Mouse (Mus musculus) layer of hippocampus, postnatal 36 days (tissue): ENCODE data around the gene Ttc30b. TPM values are rescaled to one million over a fixed set of nuclear protein-coding genes. Genes with fewer than 3 reads are reported as not detected.
A peak's percentile ranks its signal among the peaks of the same experiment; 100 is the strongest.
"Not testable (repeated sequence)": the region's sequence is repeated elsewhere in the genome, so short reads cannot be mapped to it uniquely, and the experiment has no call there.

Experiments used
- DNase-seq, 2 experiments: peaks; one replicate each; pipeline ENCODE4 v3.0.0; 2022
- total RNA-seq, 2 experiments: library from RNA; stranded (reverse); gene quantifications; 2 replicates each; pipeline ENCODE4 v1.2.3; 2021

The Ttc30b gene
- total RNA-seq = 10 to 100 TPM; 11.6 to 13.5 TPM

DNA sequence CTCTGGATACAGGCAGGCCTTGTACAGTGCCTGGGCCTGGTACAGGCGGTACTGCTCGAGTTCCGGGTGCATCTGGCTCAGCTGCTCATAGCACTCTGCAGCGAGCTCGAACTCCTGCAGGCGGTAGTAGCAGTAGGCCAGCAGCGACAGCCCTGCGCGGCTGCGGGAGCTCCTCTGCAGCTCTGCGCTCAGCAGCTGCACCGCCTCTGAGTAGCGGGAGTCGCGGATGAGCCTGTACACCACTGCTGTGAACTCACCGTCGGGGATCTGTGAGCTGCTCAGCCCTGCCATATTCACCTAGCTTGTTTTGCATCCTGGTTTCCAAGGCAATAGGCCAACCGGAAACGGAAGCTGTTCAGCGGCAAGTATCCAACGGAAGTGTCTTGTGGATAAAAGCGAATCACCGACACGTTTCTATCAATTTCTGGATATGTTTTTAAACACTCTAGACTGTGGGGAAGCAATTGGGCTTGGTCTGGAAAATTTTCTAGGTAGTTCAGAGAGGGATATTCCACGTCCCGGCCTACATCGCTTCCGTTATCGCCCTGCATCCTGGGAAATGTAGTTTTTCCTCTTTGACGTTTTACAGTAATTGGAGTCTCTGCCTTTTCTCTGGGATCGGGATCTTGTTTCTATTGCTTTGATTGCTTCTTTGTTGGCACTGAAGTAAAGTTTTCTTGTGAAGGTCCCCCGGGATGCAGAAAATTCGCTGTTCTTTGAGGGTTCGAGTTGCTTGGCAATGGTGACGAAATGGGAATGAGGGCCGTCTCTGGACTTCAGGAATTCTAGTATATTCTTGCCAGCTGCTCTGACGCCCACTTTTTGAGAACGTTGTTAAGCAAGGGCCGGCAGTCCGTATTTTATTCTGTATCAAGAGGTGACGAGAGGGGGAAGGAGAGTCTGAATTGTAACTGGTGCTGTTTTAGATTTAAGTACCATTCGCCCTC lies at the start of gene Ttc30b:
Gene Ttc30b, minus strand, starts transcription at position 469 of the 947 bp plus-strand sequence.
- DNase-seq = peak; percentile 78 to 79

- DNase-seq = no peak
Measured at GRCm38 (mm10) chr2:75987739-75988138, 49.4 kb upstream of the Ttc30b start.

DNA sequence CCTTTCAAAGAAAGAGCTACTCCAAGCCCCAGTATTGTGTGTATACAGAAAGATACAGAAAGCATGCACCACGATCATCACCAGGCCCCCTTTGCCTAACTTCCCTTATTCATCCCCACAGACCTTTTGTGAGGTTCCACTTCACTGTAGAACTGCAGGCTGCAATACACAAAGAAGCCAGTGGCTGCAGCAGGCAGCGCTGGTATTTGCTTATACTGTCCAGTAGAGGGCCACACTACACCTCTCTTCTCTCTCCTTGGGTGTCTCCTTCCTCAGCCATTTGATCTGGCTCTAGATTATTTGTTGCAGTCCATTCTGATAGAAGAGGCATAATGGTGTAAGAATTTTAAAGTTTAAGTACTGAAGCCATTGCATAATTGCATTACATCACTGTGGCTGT lies 46.7 kb upstream of the Ttc30b start:
- peak; percentile 55 to 59 for DNase-seq

DNA sequence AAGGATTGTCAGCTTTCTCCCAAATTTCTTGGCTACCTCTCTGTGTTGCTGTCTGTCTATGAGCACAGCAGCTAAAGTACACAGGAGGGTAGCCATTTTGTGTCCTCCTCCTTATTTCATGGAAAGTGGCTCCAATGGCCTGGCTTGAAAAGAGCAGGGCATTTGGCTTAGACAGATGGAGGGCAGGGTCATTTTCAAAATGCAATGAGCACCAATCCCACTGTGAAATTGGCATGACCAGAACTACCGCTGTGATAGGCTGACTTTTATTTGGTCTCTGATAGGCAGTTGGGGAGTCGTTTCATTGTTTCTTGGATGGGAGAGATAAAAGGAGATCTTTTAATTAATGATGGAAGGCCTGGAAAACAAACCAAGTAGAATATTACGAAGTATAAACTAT lies 45.5 kb upstream of the Ttc30b start:
- DNase-seq = no peak

DNA sequence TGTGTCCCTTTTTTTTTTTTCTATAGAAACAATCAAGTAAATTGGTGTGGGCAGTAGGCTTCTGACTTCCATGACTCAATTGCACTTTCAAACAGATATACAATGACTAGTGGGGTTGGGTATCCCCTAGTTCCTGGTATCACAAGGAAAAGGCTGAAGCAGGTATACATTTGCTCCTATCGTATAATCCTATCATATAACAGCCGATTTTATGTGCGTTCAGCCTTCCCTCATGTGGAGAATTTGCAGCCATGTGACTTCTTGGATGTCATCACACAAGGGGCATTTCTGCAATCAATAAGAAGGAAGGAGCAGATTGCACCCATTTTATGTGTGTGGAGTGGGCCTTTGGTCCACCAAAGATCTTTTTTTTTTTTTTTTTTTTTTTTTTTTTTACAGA lies 44.7 kb upstream of the Ttc30b start:
- no peak for DNase-seq

GRCm38 (mm10) chr2:75982626-75983025 lies 44.2 kb upstream of the Ttc30b start:
- DNase-seq = no peak

DNA sequence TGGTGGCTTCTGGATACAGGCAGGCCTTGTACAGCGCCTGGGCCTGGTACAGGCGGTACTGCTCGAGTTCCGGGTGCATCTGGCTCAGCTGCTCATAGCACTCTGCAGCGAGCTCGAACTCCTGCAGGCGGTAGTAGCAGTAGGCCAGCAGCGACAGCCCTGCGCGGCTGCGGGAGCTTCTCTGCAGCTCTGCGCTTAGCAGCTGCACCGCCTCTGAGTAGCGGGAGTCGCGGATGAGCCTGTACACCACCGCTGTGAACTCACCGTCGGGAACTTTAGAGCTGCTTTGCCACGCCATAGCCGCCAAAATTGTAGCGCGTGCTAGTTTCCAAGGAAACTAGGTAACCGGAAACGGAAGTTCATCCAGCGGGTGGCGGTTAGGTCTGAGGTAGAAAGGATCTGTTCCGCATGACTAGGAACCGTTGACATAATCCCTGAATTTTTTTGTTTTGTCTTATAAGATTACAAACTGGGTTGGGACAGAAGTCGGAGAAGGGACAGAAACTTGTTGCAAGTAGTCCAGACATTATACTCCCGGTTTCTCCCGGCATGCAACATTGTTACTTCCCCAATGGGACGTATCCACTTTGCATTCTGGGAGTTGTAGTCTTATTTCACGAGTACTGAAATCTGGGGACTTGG lies 43.2 kb upstream of the Ttc30b start, which contains the start of gene Ttc30a1:
Gene Ttc30a1, minus strand, starts transcription at position 528 of the 642 bp plus-strand sequence.
- peak; percentile 77 to 78 for DNase-seq

GRCm38 (mm10) chr2:75980933-75981439 lies 42.6 kb upstream of the Ttc30b start:
- not testable (repeated sequence) for DNase-seq

DNA sequence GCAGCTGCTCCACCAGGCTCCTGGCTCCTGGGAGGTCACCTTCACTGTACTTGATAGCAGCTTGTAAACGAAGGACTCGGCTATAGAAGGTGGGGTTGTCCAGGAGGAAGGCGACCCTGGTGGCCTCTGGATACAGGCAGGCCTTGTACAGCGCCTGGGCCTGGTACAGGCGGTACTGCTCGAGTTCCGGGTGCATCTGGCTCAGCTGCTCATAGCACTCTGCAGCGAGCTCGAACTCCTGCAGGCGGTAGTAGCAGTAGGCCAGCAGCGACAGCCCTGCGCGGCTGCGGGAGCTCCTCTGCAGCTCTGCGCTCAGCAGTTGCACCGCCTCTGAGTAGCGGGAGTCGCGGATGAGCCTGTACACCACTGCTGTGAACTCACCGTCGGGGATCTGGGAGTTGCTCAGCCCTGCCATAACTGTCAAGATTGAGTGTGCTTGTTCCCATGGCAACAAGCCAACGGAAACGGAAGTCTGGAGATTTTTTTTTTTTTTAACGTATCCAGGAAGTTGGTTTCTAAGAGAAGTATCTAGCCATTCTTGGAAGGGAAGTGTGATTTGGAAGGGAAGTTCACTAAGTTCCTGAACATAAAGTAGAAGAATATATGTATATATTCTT lies 39.5 kb upstream of the Ttc30b start, which contains the start of gene Ttc30a2:
Gene Ttc30a2, minus strand, starts transcription at position 419 of the 617 bp plus-strand sequence.
- not testable (repeated sequence) for DNase-seq

DNA sequence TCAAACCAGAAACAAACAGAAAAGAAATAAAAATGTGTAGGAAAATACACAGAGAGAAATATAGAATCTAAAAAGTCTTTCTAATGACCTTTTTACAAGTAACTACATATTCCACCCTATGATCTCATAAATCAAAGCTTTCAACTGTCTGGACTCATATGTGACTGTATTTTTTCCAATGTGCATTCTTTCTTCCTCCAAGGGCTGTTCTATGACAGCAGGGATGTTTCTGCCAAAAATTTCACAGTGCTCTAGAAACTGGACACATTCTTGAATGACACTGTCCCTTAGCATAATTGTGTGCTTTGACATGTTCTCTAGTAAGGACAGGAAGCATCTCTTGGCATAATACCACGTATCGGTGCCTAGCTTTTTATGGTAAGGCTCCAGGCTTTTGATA lies 37.7 kb upstream of the Ttc30b start:
- DNase-seq = not testable (repeated sequence)

DNA sequence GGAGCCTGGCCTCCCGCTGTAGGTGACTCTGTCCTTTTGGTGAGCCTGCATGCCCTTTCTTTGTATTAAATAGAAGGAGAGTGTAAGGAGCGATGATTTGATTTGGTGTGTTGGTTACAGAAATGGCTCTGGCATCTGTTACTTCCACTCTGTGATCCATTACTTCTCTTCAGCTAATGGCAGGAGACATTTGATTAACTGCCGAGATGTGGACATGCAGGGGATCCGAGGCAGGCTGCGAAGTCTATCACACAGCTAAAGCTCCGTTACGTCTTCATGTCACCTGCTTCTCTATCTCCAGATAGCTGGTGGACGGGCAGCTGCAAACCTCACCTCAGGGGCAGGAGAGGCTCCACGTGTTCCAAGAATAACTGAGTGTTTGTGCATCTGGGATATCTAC lies 35.7 kb upstream of the Ttc30b start:
- no peak for DNase-seq

DNA sequence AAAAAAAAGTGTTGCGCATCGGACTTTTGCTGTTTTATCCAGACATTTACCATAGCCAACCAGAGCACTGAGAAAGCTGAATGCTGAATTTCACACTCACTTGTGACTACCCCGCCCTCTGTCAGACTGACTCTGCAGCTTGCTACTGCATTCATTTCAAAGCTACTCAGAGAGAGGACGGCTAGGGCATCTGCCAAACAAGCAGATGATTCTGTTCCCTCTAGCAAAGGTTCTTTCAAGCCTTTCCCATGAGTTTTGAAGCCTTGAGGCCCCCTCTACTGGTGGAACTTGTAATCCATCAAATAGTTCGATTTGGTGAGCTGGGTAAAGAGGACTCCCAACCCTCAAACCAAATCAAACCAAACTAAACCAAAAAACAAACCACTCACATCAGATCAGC lies 26.6 kb upstream of the Ttc30b start:
- DNase-seq = peak; percentile 67 to 72

DNA sequence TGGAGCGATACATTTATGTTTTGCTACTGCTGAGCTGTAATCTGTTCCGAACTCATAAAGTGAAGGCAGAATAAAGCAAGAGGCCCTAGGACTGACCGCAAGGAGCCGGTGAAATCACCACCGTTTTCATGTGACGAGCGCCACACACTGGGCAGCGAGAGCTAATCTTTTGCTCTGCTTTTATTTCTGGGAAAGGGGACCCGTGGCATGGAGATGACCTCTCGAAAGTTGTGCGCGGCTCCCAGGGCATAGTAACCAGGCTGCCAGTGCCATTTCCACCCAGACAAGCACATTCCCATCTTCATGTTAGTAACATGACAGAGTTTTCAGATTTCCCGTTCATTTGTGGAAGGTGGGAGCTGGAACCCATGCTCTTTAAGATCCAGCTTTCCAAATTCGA lies 26.1 kb upstream of the Ttc30b start:
- DNase-seq = peak in 1 of 2 experiments; percentile 51

DNA sequence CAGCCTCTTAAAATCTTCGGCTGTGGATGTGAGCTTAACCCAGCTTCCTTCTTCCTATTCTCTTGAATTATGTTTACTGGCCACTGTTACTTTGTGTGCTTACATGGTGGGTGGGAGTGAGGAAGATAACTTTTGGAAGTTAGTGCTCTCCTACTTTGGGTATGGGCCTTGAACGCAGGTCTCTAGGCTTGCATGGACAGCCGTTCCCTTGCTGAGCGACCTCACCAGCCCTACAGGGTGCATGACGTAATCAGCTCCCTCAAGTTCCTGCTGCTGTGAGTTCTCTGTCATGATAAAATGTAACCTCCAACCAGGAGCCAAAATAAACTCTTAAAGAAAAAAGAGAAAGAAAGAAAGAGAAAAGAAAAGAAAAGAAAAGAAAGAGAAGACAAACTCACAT lies 25.7 kb upstream of the Ttc30b start:
- no peak for DNase-seq

GRCm38 (mm10) chr2:75963211-75963840 lies 24.9 kb upstream of the Ttc30b start:
- no peak for DNase-seq

GRCm38 (mm10) chr2:75960366-75961330 lies 22.3 kb upstream of the Ttc30b start:
- no peak for DNase-seq

DNA sequence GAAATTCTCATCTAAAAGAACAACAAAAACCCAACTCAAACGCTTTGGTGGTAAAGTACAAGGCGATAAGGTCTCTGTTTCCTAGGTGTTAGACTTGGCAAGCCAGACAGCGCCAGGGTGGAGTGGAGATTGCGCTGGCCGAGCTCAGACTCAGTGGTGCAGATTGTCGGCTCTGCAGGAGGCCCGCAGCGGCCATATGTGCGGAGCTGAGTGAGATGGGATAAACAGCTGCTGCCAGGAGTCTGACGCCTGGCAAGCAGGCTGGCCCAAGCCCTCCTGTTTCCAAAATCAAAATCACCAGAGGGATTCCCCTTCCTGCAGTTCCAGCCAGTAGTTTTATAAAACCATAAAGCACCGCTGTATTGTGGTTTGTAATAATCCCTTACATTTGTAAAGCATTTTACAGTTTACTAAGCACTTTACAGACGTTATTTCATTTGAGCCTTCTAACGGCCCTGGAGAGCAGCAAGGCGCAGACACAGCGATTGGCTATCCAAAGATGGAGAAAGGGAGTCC lies 21.5 kb upstream of the Ttc30b start:
- DNase-seq = no peak

DNA sequence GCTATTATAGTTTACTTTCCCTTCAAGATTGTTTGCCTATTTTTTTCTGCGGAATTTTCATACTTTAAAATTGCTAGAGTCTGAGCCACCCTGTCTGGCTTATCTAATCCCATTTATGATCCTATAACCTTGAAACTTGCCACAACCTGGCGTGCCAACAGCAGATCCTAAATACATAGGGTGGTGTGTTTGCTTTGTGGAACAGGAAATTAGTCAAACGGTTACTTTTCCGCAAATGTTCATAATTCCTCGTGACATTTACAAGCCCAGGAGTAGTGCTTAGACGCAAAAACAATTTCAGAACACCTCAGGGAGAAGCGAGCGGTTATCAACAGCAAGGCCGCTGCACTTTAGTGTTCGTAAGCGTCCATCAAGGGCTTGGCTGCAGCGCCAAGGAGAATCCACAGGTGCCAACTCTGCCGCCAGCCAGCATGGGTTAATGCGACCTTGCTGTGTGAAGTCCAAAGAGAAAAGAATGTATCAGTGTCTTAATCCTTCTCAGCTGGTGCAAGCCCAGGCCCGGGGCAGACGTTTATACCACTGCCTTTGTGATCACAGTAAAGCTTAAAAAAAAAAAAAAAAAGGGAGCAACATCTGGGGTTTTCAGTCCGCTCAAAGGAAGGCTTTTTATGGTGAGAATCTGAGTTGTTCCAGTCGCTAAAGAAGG lies 20.9 kb upstream of the Ttc30b start:
- no peak for DNase-seq

DNA sequence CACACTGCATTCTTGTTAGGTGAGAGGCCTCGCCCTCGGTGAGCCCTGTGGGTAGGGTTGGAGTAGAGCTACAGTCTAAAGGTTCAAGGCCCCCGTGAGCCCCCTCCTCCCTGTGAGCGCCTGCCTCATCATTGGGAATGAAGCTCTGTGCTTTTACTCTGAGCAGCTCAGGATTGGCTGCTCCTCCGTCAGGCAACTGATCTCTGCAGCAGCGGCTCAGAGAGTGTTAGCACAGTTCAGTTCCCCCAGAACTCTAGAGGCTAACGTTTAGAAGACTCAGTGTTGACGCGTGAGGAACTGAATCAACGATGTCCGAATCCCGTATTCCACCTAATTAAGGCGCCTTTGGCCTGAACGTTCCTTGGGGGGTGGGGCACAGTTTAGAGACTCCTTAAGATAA lies 17.3 kb upstream of the Ttc30b start:
- DNase-seq = no peak

DNA sequence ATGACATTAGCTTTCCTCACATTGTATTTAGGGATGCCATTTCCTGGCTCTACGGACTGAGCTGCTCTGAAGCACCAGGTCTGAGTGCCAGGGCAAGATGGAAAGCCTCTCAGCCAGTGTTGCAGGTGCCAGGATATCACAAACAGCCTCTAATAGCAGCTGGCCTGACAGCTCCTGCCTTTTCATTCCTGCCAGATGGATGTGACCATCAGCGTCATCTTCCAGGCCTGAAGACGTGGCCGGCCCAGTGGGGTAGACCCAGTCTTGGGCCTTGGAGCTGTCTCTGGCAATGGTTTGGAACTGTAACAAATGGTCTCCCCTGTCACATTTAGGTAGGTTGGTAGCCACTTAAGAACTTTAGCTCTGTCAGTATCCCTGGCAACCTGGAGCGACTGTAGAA lies 14.9 kb upstream of the Ttc30b start:
- no peak for DNase-seq
